In the genomic region with DNA sequence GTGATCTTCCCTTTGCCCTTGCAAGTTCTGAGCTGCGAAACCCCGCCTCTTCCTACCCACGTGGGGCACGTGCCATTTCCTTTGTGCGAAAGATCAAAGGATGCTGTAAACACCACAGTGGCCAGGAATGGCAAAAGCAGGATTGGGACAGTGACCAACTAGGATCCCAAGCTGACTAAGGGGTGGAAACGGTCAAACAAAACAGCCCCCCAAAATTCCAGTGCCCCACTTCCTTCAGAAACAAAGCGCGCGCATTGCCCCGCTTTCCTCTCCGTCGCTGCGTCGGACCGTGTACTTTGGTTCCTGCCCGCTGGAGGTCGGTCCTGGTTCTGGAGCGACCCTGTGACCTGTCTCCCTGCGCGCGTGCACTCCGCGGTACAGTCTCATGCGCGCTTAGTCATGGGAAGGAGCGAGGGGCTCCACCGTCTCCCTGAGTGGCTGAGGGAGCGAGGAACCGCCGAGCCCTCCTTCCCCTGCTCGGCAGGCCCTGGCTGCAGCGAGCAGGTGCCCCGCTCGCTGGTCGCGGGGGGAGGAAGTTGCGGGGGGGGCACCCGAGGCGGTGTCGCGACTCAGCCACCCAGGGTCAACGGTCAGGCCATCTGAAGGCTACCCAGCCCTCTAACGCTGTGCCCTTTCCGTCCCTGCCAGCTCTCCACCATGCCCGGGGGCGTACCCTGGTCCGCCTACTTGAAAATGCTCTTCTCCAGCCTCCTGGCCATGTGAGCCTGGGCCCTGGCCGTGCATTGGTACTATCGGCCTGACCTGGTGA, we compare ENCODE assay signal across 8 mouse cellular contexts. TPM values are rescaled to one million over a fixed set of nuclear protein-coding genes. Genes with fewer than 3 reads are reported as not detected.
DNase-seq lines count a peak whose midpoint lies in the region; ATAC-seq and TF ChIP-seq lines count a peak whose summit lies in the region.
"Not testable (repeated sequence)": the region's sequence is repeated elsewhere in the genome, so short reads cannot be mapped to it uniquely, and the experiment has no call there.

Gene Pwp1, plus strand, starts transcription at position 410 of the 769 bp plus-strand sequence.

- ATAC-seq in hindbrain, postnatal 0 days: peak; percentile 96

- not testable (repeated sequence) for H3K36me3 ChIP-seq in hindbrain, postnatal 0 days (ENCODE audit: insufficient read depth, low read length); macrophage (ENCODE audit: inconsistent target)

- DNase-seq in adipocyte (ENCODE audit: low spot score): peak; percentile 3
- not testable (repeated sequence) for DNase-seq in gastrocnemius, adult 8-10 months (ENCODE audit: low spot score in 2 of 2)
- peak; percentile 69 for DNase-seq in hindbrain, postnatal 0 days (ENCODE audit: low spot score)
- peak; percentile 7 to 8 for DNase-seq in left cerebral cortex, adult 8-10 months (ENCODE audit: low spot score in 2 of 2)
- DNase-seq in right cerebral cortex, adult 18-20 months: peak; percentile 8
- DNase-seq in urinary bladder, postnatal 14 days (ENCODE audit: low spot score): peak; percentile 4

- H3K4me3 ChIP-seq in cortical plate, adult 2 months (ENCODE audit: insufficient read depth, low read length): peak within 1 kb of the TSS; percentile 42
- peak within 1 kb of the TSS; percentile 51 for H3K4me3 ChIP-seq in hindbrain, postnatal 0 days (ENCODE audit: low read length)
- H3K4me3 ChIP-seq in macrophage (ENCODE audit: inconsistent target): peak within 1 kb of the TSS; percentile 13; the same call in 1 of the 2 replicates

- not testable (repeated sequence) for H3K27ac ChIP-seq in cortical plate, adult 2 months (ENCODE audit: insufficient read depth, low read length); macrophage
- H3K27ac ChIP-seq in hindbrain, postnatal 0 days: peak within 1 kb of the TSS; percentile 77

- H3K4me2 ChIP-seq in hindbrain, postnatal 0 days (ENCODE audit: low read depth, low read length): peak within 1 kb of the TSS; percentile 72

- H3K9ac ChIP-seq in hindbrain, postnatal 0 days (replicated peaks; ENCODE audit: low read length): peak within 1 kb of the TSS; percentile 65

- TF ChIP-seq CTCF in cortical plate, adult 2 months (IDR thresholded peaks at IDR 0.05; ENCODE audit: extremely low read depth, insufficient read depth, low read length): not testable (repeated sequence)
- TF ChIP-seq CTCF in hindbrain, postnatal 0 days (IDR thresholded peaks at IDR 0.05; ENCODE audit: low read depth): peak; percentile 30; the same call in 1 of the 2 replicates

- H3K4me1 ChIP-seq in cortical plate, adult 2 months (ENCODE audit: control insufficient read depth, insufficient read depth, low read length); hindbrain, postnatal 0 days (ENCODE audit: insufficient read depth, low read length): not testable (repeated sequence)

- under 1% methylated on average over 40 of the region's 49 CpGs for WGBS in hindbrain, postnatal 0 days
- WGBS in macrophage (ENCODE audit: missing documents): 3% methylated on average over 46 of the region's 49 CpGs

- H3K79me2 ChIP-seq in macrophage (ENCODE audit: inconsistent target): not testable (repeated sequence)

- H3K27me3 ChIP-seq in hindbrain, postnatal 0 days (ENCODE audit: insufficient read depth, low read length): not testable (repeated sequence)

- not testable (repeated sequence) for H3K9me3 ChIP-seq in hindbrain, postnatal 0 days (ENCODE audit: low read length)

- TF ChIP-seq POLR2A in cortical plate, adult 2 months (IDR thresholded peaks at IDR 0.05; ENCODE audit: extremely low read depth, insufficient read depth, low read length): not testable (repeated sequence)

RNA-seq across cellular contexts. Expression of gene Pwp1, which starts in this region (rescaled TPM):
- 15.6 and 16.5 TPM in 2 replicates for polyA plus RNA-seq in cortical plate, adult 2 months (2012; rRNA removed)
- total RNA-seq in gastrocnemius, adult 8-10 months (2022): 10 to 100 TPM; 14.5 to 21.5 (median 17.7) TPM
- total RNA-seq in hindbrain, postnatal 0 days (2014; rRNA removed): 36.3 and 42.1 TPM in 2 replicates
- 50.2 and 50.6 TPM in 2 replicates for polyA plus RNA-seq in hindbrain, postnatal 0 days (2015; fragmentation: Nextera tagmentation; extraction: Ambion mirVana)
- 10 to 100 TPM; 16.3 to 20.5 (median 20.0) TPM for total RNA-seq in left cerebral cortex, adult 8-10 months (2022)
- total RNA-seq in macrophage (2018; cell fraction: chromatin; rRNA removed): 100 to 1,000 TPM in 2 of 26 experiments, 10 to 100 TPM in 21, 1 to 10 TPM in 3; 4.5 to 102 (median 25.4) TPM
- 10 to 100 TPM; 19.3 to 74.3 (median 33.5) TPM for total RNA-seq in macrophage (2018; cell fraction: cytosol; rRNA removed)
- 10 to 100 TPM in 22 of 26 experiments, 1 to 10 TPM in 4; 7.2 to 67.0 (median 26.4) TPM for total RNA-seq in macrophage (2018; cell fraction: nucleus; rRNA removed)
- 15.8 to 40.9 TPM (median 22.5 TPM) in 3 replicates for polyA plus RNA-seq in macrophage (2018)
